Mouse (Mus musculus) embryonic facial prominence, embryonic 15.5 days (tissue): ENCODE data around the gene Eepd1. TPM values are rescaled to one million over a fixed set of nuclear protein-coding genes. Genes with fewer than 3 reads are reported as not detected.
"Not testable (repeated sequence)": the region's sequence is repeated elsewhere in the genome, so short reads cannot be mapped to it uniquely, and the experiment has no call there.

Source experiments
- ATAC-seq: fragments of 200-750 bp; cut with Nextera tagmentation; 2 replicates; pipeline ENCODE4 v1.8.0; 2017; ENCODE audit warnings: low read depth, moderate TSS enrichment; ENCODE audit not compliant: insufficient number of reproducible peaks, low FRiP score, low TSS enrichment
- H3K27ac ChIP-seq: fragments of 300-500 bp; sonication (generic); replicated peaks from 2 replicates; pipeline ENCODE4 v1.5.1; 2015; ENCODE audit warnings: mild to moderate bottlenecking, inconsistent platforms
- H3K27me3 ChIP-seq: fragments of 300-500 bp; sonication (generic); 2 replicates; pipeline ENCODE4 v1.6.1; 2015; ENCODE audit warnings: inconsistent platforms
- H3K36me3 ChIP-seq: fragments of 300-500 bp; sonication (generic); 2 replicates; pipeline ENCODE4 v1.6.1; 2015; ENCODE audit warnings: mild to moderate bottlenecking, inconsistent platforms
- H3K4me1 ChIP-seq: fragments of 300-500 bp; sonication (generic); 2 replicates; pipeline ENCODE4 v1.6.1; 2015; ENCODE audit warnings: inconsistent platforms
- H3K4me2 ChIP-seq: fragments of 300-500 bp; sonication (generic); replicated peaks from 2 replicates; pipeline ENCODE4 v1.6.1; 2015; ENCODE audit warnings: mild to moderate bottlenecking, inconsistent platforms
- H3K4me3 ChIP-seq: fragments of 300-500 bp; sonication (generic); replicated peaks from 2 replicates; pipeline ENCODE4 v1.5.1; 2015; ENCODE audit warnings: mild to moderate bottlenecking, inconsistent platforms
- H3K9ac ChIP-seq: fragments of 300-500 bp; sonication (generic); 2 replicates; pipeline ENCODE4 v1.6.1; 2015; ENCODE audit warnings: inconsistent platforms
- H3K9me3 ChIP-seq: fragments of 300-500 bp; sonication (generic); replicated peaks from 2 replicates; pipeline ENCODE4 v1.6.1; 2016; ENCODE audit warnings: inconsistent platforms
- WGBS: fragments of 180-500 bp; shearing (Covaris S2); methylation state at CpG from one replicate; pipeline ENCODE4 v1.1.7; 2015; 5-methylcytosine and 5-hydroxymethylcytosine counted together
- polyA plus RNA-seq: library from polyadenylated mRNA; unstranded; fragments of >200 nt; fragmentation: Nextera tagmentation; extraction: Ambion mirVana; gene quantifications from 2 replicates; pipeline ENCODE4 v1.2.1, GENCODE M21; 2015

Gene Eepd1
- 13.5 and 14.1 TPM in 2 replicates for polyA plus RNA-seq

GRCm38 (mm10) chr9:25481344-25482095 lies at the start of gene Eepd1:
Eepd1 (plus strand) TSS chr9:25481547.
- peak within 1 kb of the TSS; percentile 81 for H3K27ac ChIP-seq
- H3K9me3 ChIP-seq = no peaks in the 10 kb centered on the region
- H3K4me3 ChIP-seq = peak within 1 kb of the TSS; percentile 70
- H3K4me1 ChIP-seq = peaks cover 48% of the 10 kb centered on the region
- peak within 1 kb of the TSS; percentile 88 for H3K4me2 ChIP-seq
- under 1% methylated on average over 74 of the region's 75 CpGs for WGBS
- peak within 1 kb of the TSS; percentile 65 for H3K9ac ChIP-seq
- no peaks in the 10 kb centered on the region for H3K27me3 ChIP-seq
- ATAC-seq = peak; percentile 95
- H3K36me3 ChIP-seq = no peaks in the 10 kb centered on the region

DNA sequence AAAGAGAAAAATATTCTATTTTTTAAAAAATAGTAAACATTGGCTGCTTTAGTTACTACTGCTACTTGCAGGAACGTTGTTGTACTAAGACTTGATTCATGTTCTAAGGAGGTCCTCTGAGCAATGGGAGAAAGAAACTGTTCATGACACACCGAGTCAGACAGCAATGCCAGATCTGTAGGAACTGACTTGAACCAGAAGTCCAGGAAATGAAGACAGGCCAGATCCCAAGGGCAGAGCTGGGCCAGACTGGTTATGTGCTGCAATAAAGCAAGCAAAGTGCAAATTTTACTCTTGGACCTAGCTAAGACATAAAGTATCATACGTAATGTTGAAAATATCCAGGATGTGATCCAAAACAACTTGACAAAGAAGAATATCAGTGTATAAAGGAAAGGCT lies 42.5 kb upstream of the Eepd1 start:
- Histone ChIP-seq H3K9ac (no peak overlapping the region), H3K9me3 (no peaks in the 10 kb centered on the region), H3K4me3 (no peak overlapping the region), H3K4me2 (no peak overlapping the region), H3K27me3 (no peaks in the 10 kb centered on the region), H3K27ac (no peak overlapping the region), H3K36me3 (no peaks in the 10 kb centered on the region), H3K4me1 (no peaks in the 10 kb centered on the region)
- no peak for ATAC-seq
- WGBS = 82% methylated on average over 3 of the region's 3 CpGs

- not testable (repeated sequence) for H3K36me3 ChIP-seq, H3K4me3 ChIP-seq, H3K9me3 ChIP-seq, ATAC-seq, H3K27ac ChIP-seq, H3K4me1 ChIP-seq, H3K4me2 ChIP-seq, H3K27me3 ChIP-seq, H3K9ac ChIP-seq
- 90% methylated on average over 5 of the region's 5 CpGs for WGBS
These were observed 41.3 kb upstream of the Eepd1 start for GRCm38 (mm10) chr9:25440046-25440445.

- H3K4me3 ChIP-seq = no peak overlapping the region
- no peaks in the 10 kb centered on the region for H3K4me1 ChIP-seq
- H3K4me2 ChIP-seq = no peak overlapping the region
- no peaks in the 10 kb centered on the region for H3K27me3 ChIP-seq
- H3K9ac ChIP-seq = no peak overlapping the region
- H3K27ac ChIP-seq = no peak overlapping the region
- no peaks in the 10 kb centered on the region for H3K36me3 ChIP-seq
- no peak for ATAC-seq
- H3K9me3 ChIP-seq = no peaks in the 10 kb centered on the region
These were observed 39.3 kb upstream of the Eepd1 start for GRCm38 (mm10) chr9:25442041-25442440.

DNA sequence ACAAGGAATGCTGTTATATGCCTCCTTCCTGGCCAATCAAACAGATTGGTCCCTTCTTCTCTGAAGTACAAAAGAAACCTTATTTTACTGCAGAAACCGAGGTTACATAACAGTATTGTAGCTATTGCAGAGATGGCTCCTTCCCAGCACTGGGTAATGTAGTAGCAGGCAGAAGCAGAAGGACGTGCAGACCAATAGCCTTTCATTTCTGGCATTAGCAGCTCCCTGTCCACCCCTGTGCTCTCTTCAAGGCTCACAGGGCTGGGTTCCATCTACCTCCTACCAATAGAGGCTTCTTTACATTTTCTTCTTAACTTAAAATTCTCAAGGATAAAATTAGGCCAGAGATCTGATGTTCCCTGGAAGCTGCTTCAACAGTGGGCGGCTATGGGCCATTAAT lies 38.3 kb upstream of the Eepd1 start:
- no peaks in the 10 kb centered on the region for H3K4me1 ChIP-seq
- ATAC-seq = no peak
- no peak overlapping the region for H3K9ac ChIP-seq
- H3K36me3 ChIP-seq = no peaks in the 10 kb centered on the region
- 74% methylated on average over 3 of the region's 3 CpGs for WGBS
- H3K4me3 ChIP-seq = no peak overlapping the region
- no peaks in the 10 kb centered on the region for H3K27me3 ChIP-seq
- H3K4me2 ChIP-seq = no peak overlapping the region
- no peaks in the 10 kb centered on the region for H3K9me3 ChIP-seq
- H3K27ac ChIP-seq = no peak overlapping the region

DNA sequence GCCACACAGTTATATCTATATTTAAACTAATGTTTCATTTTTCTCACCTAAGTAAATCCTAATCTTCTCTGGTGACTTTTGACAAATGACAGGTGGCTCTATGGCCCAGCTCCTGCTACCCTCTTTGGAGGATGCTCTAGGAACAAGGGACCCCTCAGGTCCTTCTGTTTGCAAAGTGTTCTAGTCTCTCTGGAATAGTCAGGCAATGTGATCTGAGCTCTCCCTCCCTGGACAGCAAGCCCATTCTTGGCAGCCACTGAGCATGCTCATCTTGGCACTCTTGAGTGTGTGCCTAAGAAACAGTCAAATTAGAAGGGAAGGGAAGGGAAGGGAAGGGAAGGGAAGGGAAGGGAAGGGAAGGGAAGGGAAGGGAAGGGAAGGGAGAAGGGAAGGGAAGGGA lies 37.8 kb upstream of the Eepd1 start:
- no peak overlapping the region for H3K4me3 ChIP-seq
- H3K4me2 ChIP-seq = no peak overlapping the region
- no peak overlapping the region for H3K9ac ChIP-seq
- ATAC-seq = no peak
- no peaks in the 10 kb centered on the region for H3K4me1 ChIP-seq
- H3K36me3 ChIP-seq = no peaks in the 10 kb centered on the region
- H3K27me3 ChIP-seq = no peaks in the 10 kb centered on the region
- H3K27ac ChIP-seq = no peak overlapping the region
- H3K9me3 ChIP-seq = no peaks in the 10 kb centered on the region

GRCm38 (mm10) chr9:25450394-25450793 lies 31.0 kb upstream of the Eepd1 start:
- WGBS = 65% methylated on average over 4 of the region's 4 CpGs
- Histone ChIP-seq H3K4me3 (no peak overlapping the region), H3K36me3 (no peaks in the 10 kb centered on the region), H3K27me3 (no peaks in the 10 kb centered on the region), H3K4me2 (no peak overlapping the region), H3K9ac (no peak overlapping the region), H3K9me3 (no peaks in the 10 kb centered on the region), H3K27ac (no peak overlapping the region), H3K4me1 (no peaks in the 10 kb centered on the region)
- no peak for ATAC-seq

DNA sequence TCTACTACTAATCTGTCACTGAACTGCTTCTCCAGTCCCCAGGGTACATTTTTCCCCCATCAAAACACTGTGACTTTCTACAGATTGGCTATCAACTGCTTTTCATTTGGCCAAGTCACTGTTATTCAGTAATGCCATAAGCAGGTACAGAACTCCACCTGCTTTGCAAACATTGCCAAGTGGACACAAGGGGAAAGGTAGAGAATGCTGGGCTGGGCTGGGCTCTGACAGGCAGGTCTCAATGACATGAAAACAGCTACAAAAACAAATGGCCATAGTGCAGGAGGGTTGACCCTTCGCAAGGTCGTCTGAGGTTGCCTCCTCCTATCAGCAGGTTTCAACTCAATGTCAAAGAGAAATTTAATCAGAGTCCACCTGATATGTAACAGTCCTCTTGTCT lies 26.3 kb upstream of the Eepd1 start:
- ATAC-seq = no peak
- H3K4me2 ChIP-seq = no peak overlapping the region
- H3K36me3 ChIP-seq = no peaks in the 10 kb centered on the region
- no peaks in the 10 kb centered on the region for H3K27me3 ChIP-seq
- H3K27ac ChIP-seq = no peak overlapping the region
- no peaks in the 10 kb centered on the region for H3K4me1 ChIP-seq
- no peaks in the 10 kb centered on the region for H3K9me3 ChIP-seq
- 78% methylated on average over 2 of the region's 2 CpGs for whole genome bisulfite sequencing
- no peak overlapping the region for H3K4me3 ChIP-seq
- H3K9ac ChIP-seq = no peak overlapping the region

DNA sequence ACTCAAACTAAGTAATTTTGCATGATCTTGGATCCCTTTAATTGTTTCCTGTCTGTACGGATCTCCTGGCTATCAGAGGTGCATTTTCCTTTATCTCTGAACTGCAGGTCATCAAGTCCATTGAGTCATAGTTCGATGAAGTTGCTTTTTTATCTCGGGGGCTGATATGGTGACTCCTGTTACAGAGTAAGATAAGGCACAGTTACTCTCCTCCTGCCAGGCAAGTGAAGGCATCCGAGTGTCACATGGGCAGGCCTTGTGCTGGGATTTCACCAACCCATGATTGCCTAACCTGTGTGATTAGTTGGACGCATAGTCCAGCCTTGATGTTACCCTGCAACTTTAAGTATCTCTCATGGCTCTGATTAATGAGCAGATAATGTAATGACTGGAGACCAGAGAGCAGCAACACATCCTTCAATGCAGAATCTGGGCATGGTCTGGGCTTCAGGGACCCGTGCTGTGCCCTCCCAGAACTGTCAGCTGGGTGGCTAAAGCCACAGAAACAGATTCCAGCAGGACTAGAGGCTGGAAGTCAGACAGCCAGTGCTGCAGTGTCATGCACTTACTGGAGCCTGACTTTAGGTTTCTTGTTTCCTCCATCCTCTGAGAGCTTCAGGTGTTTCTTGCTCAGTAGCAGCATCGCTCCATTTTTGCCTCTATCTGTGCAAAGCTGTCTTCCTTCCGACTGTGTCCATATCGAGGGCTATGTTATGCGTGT lies 20.4 kb upstream of the Eepd1 start:
- Histone ChIP-seq H3K9ac (no peak overlapping the region), H3K36me3 (no peaks in the 10 kb centered on the region), H3K4me1 (no peaks in the 10 kb centered on the region), H3K27ac (no peak overlapping the region), H3K27me3 (no peaks in the 10 kb centered on the region), H3K4me3 (no peak overlapping the region), H3K4me2 (no peak overlapping the region), H3K9me3 (no peaks in the 10 kb centered on the region)
- ATAC-seq = no peak
- WGBS = 76% methylated on average over 10 of the region's 10 CpGs

- Histone ChIP-seq H3K9me3 (no peaks in the 10 kb centered on the region), H3K4me3 (no peak overlapping the region), H3K27me3 (no peaks in the 10 kb centered on the region), H3K27ac (no peak overlapping the region), H3K4me1 (no peaks in the 10 kb centered on the region), H3K9ac (no peak overlapping the region), H3K4me2 (no peak overlapping the region), H3K36me3 (no peaks in the 10 kb centered on the region)
- WGBS = 59% methylated on average over 1 of the region's 1 CpGs
- no peak for ATAC-seq
These were observed 17.0 kb upstream of the Eepd1 start for GRCm38 (mm10) chr9:25464305-25464704.

DNA sequence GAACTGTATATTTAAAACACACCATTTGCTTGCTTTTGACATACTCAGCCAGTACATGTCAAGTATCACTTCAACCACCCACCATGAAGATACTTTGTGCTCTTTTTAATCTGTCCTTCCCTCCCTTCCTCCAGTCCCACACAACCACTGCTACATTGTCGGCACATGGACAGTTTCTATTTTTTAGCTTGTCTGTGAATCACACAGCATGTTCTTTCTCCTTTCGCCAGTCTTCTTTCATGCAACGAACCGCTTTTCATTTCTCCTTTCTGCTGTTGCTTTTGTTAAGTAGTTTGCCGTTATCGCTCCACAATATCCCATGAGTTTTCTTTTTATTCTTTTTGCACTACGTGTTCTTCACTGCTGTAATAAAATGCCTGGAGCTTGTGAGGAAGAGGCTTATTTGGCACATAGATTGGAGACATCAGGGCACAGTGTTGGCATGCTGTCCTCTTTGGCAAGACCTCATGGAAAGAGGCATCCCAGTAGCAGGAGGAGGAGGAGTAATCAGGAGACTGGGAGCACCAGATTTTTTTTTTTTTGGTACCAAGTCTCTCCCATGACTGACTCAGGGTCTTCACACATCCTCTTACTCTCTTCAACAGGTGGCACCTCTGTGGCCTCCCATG lies 1.8 kb upstream of the Eepd1 start:
- no peaks in the 10 kb centered on the region for H3K36me3 ChIP-seq
- no peak overlapping the region for H3K4me2 ChIP-seq
- no peak for ATAC-seq
- no peak overlapping the region for H3K4me3 ChIP-seq
- H3K27me3 ChIP-seq = no peaks in the 10 kb centered on the region
- no peak overlapping the region for H3K27ac ChIP-seq
- peaks cover 29% of the 10 kb centered on the region for H3K4me1 ChIP-seq
- WGBS = 91% methylated on average over 7 of the region's 7 CpGs
- H3K9ac ChIP-seq = no peak overlapping the region
- H3K9me3 ChIP-seq = no peaks in the 10 kb centered on the region
